Mouse (Mus musculus) heart, adult 9 months (tissue): ENCODE data around the gene Gm13275.
"Not testable (repeated sequence)": the region's sequence is repeated elsewhere in the genome, so short reads cannot be mapped to it uniquely, and the experiment has no call there.

ENCODE experiments used
- DNase-seq, 2 experiments: peaks; one replicate each; pipeline ENCODE4 v3.0.0; 2022; ENCODE audit warnings: low spot score in 2 of 2

Gm13275 gene

GRCm38 (mm10) chr4:88797097-88797496, 2.8 kb downstream of the Gm13275 start, which contains the start of gene Gm13279:
Gm13279 (plus strand) TSS chr4:88797397.
- DNase-seq: not testable (repeated sequence)

- not testable (repeated sequence) for DNase-seq
Measured at GRCm38 (mm10) chr4:88799365-88799764, 5.1 kb downstream of the Gm13275 start, which contains the start of gene Gm13285. Gm13285 (plus strand) TSS chr4:88799665.

- not testable (repeated sequence) for DNase-seq
Measured at GRCm38 (mm10) chr4:88802954-88803353, 8.7 kb downstream of the Gm13275 start, which contains the start of gene Gm13287. Gm13287 (plus strand) TSS chr4:88803254.

GRCm38 (mm10) chr4:88805231-88805630, 10.9 kb downstream of the Gm13275 start, which contains the start of gene Gm13288:
Gm13288 (plus strand) TSS chr4:88805531.
- DNase-seq: not testable (repeated sequence)

GRCm38 (mm10) chr4:88805761-88806160, 11.5 kb downstream of the Gm13275 start:
- peak; percentile 34 to 35 for DNase-seq

- DNase-seq: no peak
Measured at GRCm38 (mm10) chr4:88815928-88816327, 21.6 kb downstream of the Gm13275 start, which contains the start of gene Ifna7. Ifna7 (plus strand) TSS chr4:88816228.

GRCm38 (mm10) chr4:88819659-88820058, 25.4 kb downstream of the Gm13275 start, which contains the start of gene Ifna11:
Ifna11 (plus strand) TSS chr4:88819959.
- no peak for DNase-seq

- DNase-seq: no peak
Measured at GRCm38 (mm10) chr4:88822995-88823394, 28.7 kb downstream of the Gm13275 start.

- DNase-seq: not testable (repeated sequence)
Measured at GRCm38 (mm10) chr4:88827116-88827515, 32.8 kb downstream of the Gm13275 start, which contains the start of gene Ifna6. Ifna6 (plus strand) TSS chr4:88827416.

- no peak for DNase-seq
Measured at GRCm38 (mm10) chr4:88830523-88830922, 36.2 kb downstream of the Gm13275 start.

GRCm38 (mm10) chr4:88835225-88835624, 40.9 kb downstream of the Gm13275 start, which contains the start of gene Ifna5:
Ifna5 (plus strand) TSS chr4:88835525.
- DNase-seq: not testable (repeated sequence)

GRCm38 (mm10) chr4:88838828-88839227, 44.5 kb downstream of the Gm13275 start:
- DNase-seq: no peak

- no peak for DNase-seq
Measured at GRCm38 (mm10) chr4:88840058-88840457, 45.8 kb downstream of the Gm13275 start.

- DNase-seq: no peak
Measured at GRCm38 (mm10) chr4:88841438-88841911, 47.2 kb downstream of the Gm13275 start, which contains the start of gene Ifna4. Ifna4 (plus strand) TSS chr4:88841861.
